Mouse (Mus musculus): Measurements from ENCODE around the gene Plekhg5.

- no peak for TF ChIP-seq CTCF (IDR thresholded peaks at IDR 0.05; ENCODE audit: borderline replicate concordance, control insufficient read depth, extremely low read depth, insufficient read depth, low read length, poor library complexity)
- no peak for TF ChIP-seq POLR2A (IDR thresholded peaks at IDR 0.05; ENCODE audit: control insufficient read depth, extremely low read depth, insufficient read depth, low read length, poor library complexity)
Observed at GRCm38 (mm10) chr4:152069245-152069644, 3.1 kb upstream of the Plekhg5 start.
